Mouse (Mus musculus): Measurements from ENCODE around the gene Mtg2.

The Mtg2 gene

GRCm38 (mm10) chr2:180104659-180105377 lies 34.4 kb downstream of the Mtg2 start:
- no peak for DNase-seq (ENCODE audit: low read depth)

GRCm38 (mm10) chr2:180105441-180106190 lies 35.2 kb downstream of the Mtg2 start:
- DNase-seq (ENCODE audit: low read depth) = no peak

GRCm38 (mm10) chr2:180107081-180107480 lies 36.7 kb downstream of the Mtg2 start:
- no peak for DNase-seq (ENCODE audit: low read depth)

- no peak for DNase-seq (ENCODE audit: low read depth)
These were observed 37.9 kb downstream of the Mtg2 start for GRCm38 (mm10) chr2:180108285-180108684.

- DNase-seq (ENCODE audit: low read depth) = no peak
These were observed 43.8 kb downstream of the Mtg2 start for GRCm38 (mm10) chr2:180113909-180114890.

GRCm38 (mm10) chr2:180115279-180115678 lies 44.9 kb downstream of the Mtg2 start:
- no peak for DNase-seq (ENCODE audit: low read depth)

GRCm38 (mm10) chr2:180116081-180116493 lies 45.7 kb downstream of the Mtg2 start:
- DNase-seq (ENCODE audit: low read depth) = no peak

GRCm38 (mm10) chr2:180116741-180117484 lies 46.5 kb downstream of the Mtg2 start:
- DNase-seq (ENCODE audit: low read depth) = no peak

- DNase-seq (ENCODE audit: low read depth) = no peak
These were observed 47.3 kb downstream of the Mtg2 start for GRCm38 (mm10) chr2:180117485-180118194.

- DNase-seq (ENCODE audit: low read depth) = peak; percentile 97
These were observed 48.5 kb downstream of the Mtg2 start, which contains the start of gene Osbpl2 for GRCm38 (mm10) chr2:180118661-180119438. Gene Osbpl2 (plus strand): TSS chr2:180119306.

GRCm38 (mm10) chr2:180119439-180120291 lies 49.3 kb downstream of the Mtg2 start:
- no peak for DNase-seq (ENCODE audit: low read depth)

GRCm38 (mm10) chr2:180120292-180120761 lies 49.9 kb downstream of the Mtg2 start:
- DNase-seq (ENCODE audit: low read depth) = no peak

- DNase-seq (ENCODE audit: low read depth) = no peak
These were observed 53.8 kb downstream of the Mtg2 start for GRCm38 (mm10) chr2:180124192-180124591.

GRCm38 (mm10) chr2:180126195-180126594 lies 55.8 kb downstream of the Mtg2 start:
- DNase-seq (ENCODE audit: low read depth) = no peak

- no peak for DNase-seq (ENCODE audit: low read depth)
These were observed 57.3 kb downstream of the Mtg2 start for GRCm38 (mm10) chr2:180127675-180128074.

- DNase-seq (ENCODE audit: low read depth) = no peak
These were observed 62.8 kb downstream of the Mtg2 start for GRCm38 (mm10) chr2:180133231-180133630.

GRCm38 (mm10) chr2:180133911-180134310 lies 63.5 kb downstream of the Mtg2 start:
- DNase-seq (ENCODE audit: low read depth) = no peak

GRCm38 (mm10) chr2:180135414-180135813 lies 65.0 kb downstream of the Mtg2 start:
- DNase-seq (ENCODE audit: low read depth) = no peak
